Mouse (Mus musculus) lung, adult 2 months (tissue): ENCODE measurements around the gene 4931406P16Rik.

Experiments
- CTCF ChIP-seq: fragments of 200-500 bp; IDR thresholded peaks from 2 replicates; pipeline ENCODE4 v1.5.1; 2011; ENCODE audit warnings: mild to moderate bottlenecking, low read length, control low read depth; ENCODE audit not compliant: insufficient read depth
- POLR2A ChIP-seq: fragments of 200-500 bp; IDR thresholded peaks from 2 replicates; pipeline ENCODE4 v1.6.1; 2011; ENCODE audit warnings: low read depth, mild to moderate bottlenecking, control low read depth, low read length, borderline replicate concordance; ENCODE audit errors: extremely low read depth

DNA sequence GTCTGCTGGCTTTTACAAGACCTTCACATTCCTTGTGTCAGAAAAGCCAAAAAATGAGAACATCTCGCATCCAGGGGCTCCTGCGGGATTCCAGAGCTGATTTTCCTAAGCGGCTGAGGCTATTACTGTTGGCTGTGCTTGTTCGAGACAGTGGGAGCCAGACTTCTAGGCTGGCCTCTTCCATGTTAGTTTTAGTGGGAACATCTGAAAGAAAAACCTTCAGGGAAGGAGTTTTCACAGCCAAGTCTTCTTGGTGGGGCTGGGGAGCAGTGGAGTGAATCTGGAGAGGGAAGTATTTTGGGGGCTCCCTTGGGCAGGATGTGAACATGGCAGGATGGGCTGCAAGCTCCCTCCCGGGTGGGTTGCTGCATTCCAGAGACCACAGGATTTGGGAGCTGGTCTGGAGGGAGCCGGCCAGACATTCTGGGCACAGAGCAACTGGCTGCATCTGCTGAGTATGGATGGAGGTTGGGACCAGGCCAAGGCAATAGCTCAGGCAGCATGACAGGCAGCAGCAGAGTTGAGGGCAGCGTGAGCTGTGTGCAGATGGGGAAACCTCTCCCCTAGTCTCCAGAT, 4.6 kb upstream of the 4931406P16Rik start:
- TF ChIP-seq POLR2A (no peak), CTCF (no peak)
